Comparison of ENCODE assay signal across 8 mouse cellular contexts in the genomic region with DNA sequence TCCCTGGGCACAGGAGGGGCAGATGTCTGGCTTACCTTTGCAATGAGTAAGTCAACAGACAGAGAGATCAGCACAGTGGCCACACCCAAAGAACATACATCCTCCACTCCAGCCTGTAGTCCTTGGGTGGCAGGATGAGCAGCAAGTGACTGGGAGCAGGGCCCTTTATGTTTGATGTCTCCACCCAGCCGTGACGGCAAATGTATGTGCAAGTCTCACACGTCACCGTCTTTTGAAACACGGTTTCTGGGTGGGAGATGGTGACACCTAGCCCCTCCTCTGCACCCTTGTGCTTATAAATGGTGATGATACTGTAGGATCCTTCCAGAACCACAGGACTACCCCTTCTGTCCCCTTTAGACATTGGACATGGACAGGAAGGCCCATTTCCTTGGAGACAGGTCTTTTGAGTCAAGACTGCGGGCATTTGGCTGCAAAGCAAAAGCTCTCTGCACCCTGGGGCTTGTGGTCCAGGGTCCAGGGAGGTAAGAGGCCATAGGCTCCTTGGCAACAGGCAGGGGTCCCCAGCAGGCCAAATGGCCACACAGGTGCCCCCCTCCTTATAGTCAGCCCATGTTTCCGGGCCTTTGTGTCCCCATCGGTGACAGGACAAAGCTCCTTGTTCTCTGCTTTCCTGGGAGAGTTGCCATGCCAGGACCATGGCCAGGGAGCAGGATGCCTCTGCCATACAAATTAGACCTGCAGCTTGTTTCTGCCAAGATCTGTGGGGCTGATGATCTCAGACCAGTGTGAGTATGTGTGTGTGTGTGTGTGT. TPM values are rescaled to one million over a fixed set of nuclear protein-coding genes. Genes with fewer than 3 reads are reported as not detected.
DNase-seq lines count a peak whose midpoint lies in the region; ATAC-seq and TF ChIP-seq lines count a peak whose summit lies in the region.

No protein-coding gene starts in this region.

- TF ChIP-seq POLR2A in cortical plate, adult 2 months (IDR thresholded peaks at IDR 0.05; ENCODE audit: extremely low read depth, insufficient read depth, low read length): no peak

- no peak for TF ChIP-seq CTCF in cortical plate, adult 2 months (IDR thresholded peaks at IDR 0.05; ENCODE audit: extremely low read depth, insufficient read depth, low read length)

- H3K27ac ChIP-seq in forebrain, embryonic 15.5 days (replicated peaks): peak overlapping the region; percentile 69
- no peak overlapping the region for H3K27ac ChIP-seq in forebrain, embryonic 10.5 days
- H3K27ac ChIP-seq in cortical plate, adult 2 months (ENCODE audit: insufficient read depth, low read length): peak overlapping the region; percentile 52; the same call in 1 of the 2 replicates
- H3K27ac ChIP-seq in neural tube, embryonic 15.5 days (replicated peaks): peak overlapping the region; percentile 69

- no peak for DNase-seq in forebrain, embryonic 10.5 days (ENCODE audit: extremely low spot score, low spot score)
- peak; percentile 83 to 85 for DNase-seq in layer of hippocampus, postnatal 10 days (ENCODE audit: low spot score in 2 of 2)
- no peak for DNase-seq in spleen, adult 12 weeks (ENCODE audit: low spot score)
- no peak for DNase-seq in gastrocnemius, adult 18-20 months (ENCODE audit: low spot score)
- DNase-seq in spleen, adult 18-20 months: no peak

- no peak overlapping the region for H3K9ac ChIP-seq in forebrain, embryonic 15.5 days (replicated peaks)
- H3K9ac ChIP-seq in neural tube, embryonic 15.5 days (replicated peaks): no peak overlapping the region

- no peak overlapping the region for H3K4me3 ChIP-seq in forebrain, embryonic 15.5 days
- no peak overlapping the region for H3K4me3 ChIP-seq in forebrain, embryonic 10.5 days
- no peak overlapping the region for H3K4me3 ChIP-seq in cortical plate, adult 2 months (ENCODE audit: insufficient read depth, low read length)
- H3K4me3 ChIP-seq in neural tube, embryonic 15.5 days (replicated peaks): no peak overlapping the region

- H3K9me3 ChIP-seq in forebrain, embryonic 15.5 days: no peaks in the 10 kb centered on the region
- no peaks in the 10 kb centered on the region for H3K9me3 ChIP-seq in forebrain, embryonic 10.5 days
- no peaks in the 10 kb centered on the region for H3K9me3 ChIP-seq in neural tube, embryonic 15.5 days (replicated peaks)

- no peak overlapping the region for H3K4me2 ChIP-seq in forebrain, embryonic 15.5 days (replicated peaks)
- H3K4me2 ChIP-seq in neural tube, embryonic 15.5 days: no peak overlapping the region

- H3K36me3 ChIP-seq in forebrain, embryonic 15.5 days: no peaks in the 10 kb centered on the region
- no peaks in the 10 kb centered on the region for H3K36me3 ChIP-seq in forebrain, embryonic 10.5 days (replicated peaks)
- H3K36me3 ChIP-seq in neural tube, embryonic 15.5 days: no peaks in the 10 kb centered on the region

- peaks cover 15% of the 10 kb centered on the region for H3K4me1 ChIP-seq in forebrain, embryonic 15.5 days
- H3K4me1 ChIP-seq in forebrain, embryonic 10.5 days: 0 out of 2 replicates have a peak, but pooled peaks cover under 1% of the 10 kb centered on the region
- H3K4me1 ChIP-seq in cortical plate, adult 2 months (ENCODE audit: control insufficient read depth, insufficient read depth, low read length): 0 out of 2 replicates have a peak, but pooled peaks cover 2% of the 10 kb centered on the region
- H3K4me1 ChIP-seq in neural tube, embryonic 15.5 days: peaks cover 11% of the 10 kb centered on the region

- 32% methylated on average over 8 of the region's 8 CpGs for WGBS in forebrain, embryonic 15.5 days
- WGBS in forebrain, embryonic 10.5 days: 85% methylated on average over 8 of the region's 8 CpGs
- 46% methylated on average over 8 of the region's 8 CpGs for WGBS in neural tube, embryonic 15.5 days

- peak; percentile 89 for ATAC-seq in forebrain, embryonic 15.5 days (replicated peaks)
- ATAC-seq in neural tube, embryonic 15.5 days (ENCODE audit: low FRiP score): peak; percentile 80

- no peaks in the 10 kb centered on the region for H3K27me3 ChIP-seq in forebrain, embryonic 15.5 days
- H3K27me3 ChIP-seq in forebrain, embryonic 10.5 days (ENCODE audit: poor library complexity, severe bottlenecking): peaks cover 43% of the 10 kb centered on the region; the same call in 1 of the 2 replicates
- H3K27me3 ChIP-seq in neural tube, embryonic 15.5 days (replicated peaks): 0 out of 2 replicates have a peak, but pooled peaks cover 2% of the 10 kb centered on the region

RNA-seq across cellular contexts. Expression of a gene that starts 48.7 kb away (rescaled TPM):
- polyA plus RNA-seq in forebrain, embryonic 15.5 days (2015; fragmentation: Nextera tagmentation; extraction: Ambion mirVana): 29.0 and 35.6 TPM in 2 replicates
- 1.7 and 2.1 TPM in 2 replicates for polyA plus RNA-seq in forebrain, embryonic 10.5 days (2016; fragmentation: Nextera tagmentation; extraction: Ambion mirVana)
- polyA plus RNA-seq in cortical plate, adult 2 months (2012; rRNA removed): 77.0 and 83.1 TPM in 2 replicates
- total RNA-seq in layer of hippocampus, postnatal 10 days (2021): 10 to 100 TPM; 43.9 to 52.3 TPM
- 60.1 and 68.2 TPM in 2 replicates for polyA plus RNA-seq in neural tube, embryonic 15.5 days (2015; fragmentation: Nextera tagmentation; extraction: Ambion mirVana)
- 1 to 10 TPM; 3.5 to 4.2 TPM for total RNA-seq in gastrocnemius, adult 18-20 months (2021)

Comparison
In these comparisons a context has a peak if more than half of its experiments do, and no peak if none do; other contexts are left out.
1. DNase-seq: peak in layer of hippocampus, postnatal 10 days (2 of 2); none in forebrain, embryonic 10.5 days (single experiment), spleen, adult 12 weeks (single experiment), gastrocnemius, adult 18-20 months (single experiment) and spleen, adult 18-20 months (0 of 2).